Mouse (Mus musculus) midbrain, postnatal 0 days (tissue): Measurements from ENCODE around the gene Osbpl10. TPM values are rescaled to one million over a fixed set of nuclear protein-coding genes. Genes with fewer than 3 reads are reported as not detected.

Experiments used
- ATAC-seq: fragments of 200-750 bp; cut with Nextera tagmentation; 2 replicates; pipeline ENCODE4 v1.8.0; 2017; ENCODE audit warnings: moderate number of reproducible peaks, mild to moderate bottlenecking, moderate TSS enrichment, moderate library complexity; ENCODE audit not compliant: low FRiP score
- DNase-seq: peaks from one replicate; pipeline ENCODE4 v3.0.0-alpha.2; 2015; ENCODE audit warnings: low spot score
- H3K27ac ChIP-seq: fragments of 300-500 bp; sonication (generic); 2 replicates; pipeline ENCODE4 v1.5.1; 2014; ENCODE audit warnings: low read depth, mild to moderate bottlenecking, low read length, mixed read lengths
- H3K27me3 ChIP-seq: fragments of 300-500 bp; sonication (generic); 2 replicates; pipeline ENCODE4 v1.6.1; 2014; ENCODE audit warnings: low read length, control low read depth, mixed read lengths; ENCODE audit not compliant: insufficient read depth
- H3K36me3 ChIP-seq: fragments of 300-500 bp; sonication (generic); 2 replicates; pipeline ENCODE4 v1.6.1; 2014; ENCODE audit warnings: low read length, control low read depth, mixed read lengths; ENCODE audit not compliant: insufficient read depth
- H3K4me1 ChIP-seq: fragments of 300-500 bp; sonication (generic); 2 replicates; pipeline ENCODE4 v1.6.1; 2014; ENCODE audit warnings: mild to moderate bottlenecking, control low read depth, antibody characterized with exemption, low read length, mixed read lengths; ENCODE audit not compliant: insufficient read depth
- H3K4me2 ChIP-seq: fragments of 300-500 bp; sonication (generic); 2 replicates; pipeline ENCODE4 v1.6.1; 2014; ENCODE audit warnings: low read depth, mild to moderate bottlenecking, low read length, mixed read lengths; ENCODE audit not compliant: poor library complexity, severe bottlenecking
- H3K4me3 ChIP-seq: fragments of 300-500 bp; sonication (generic); 2 replicates; pipeline ENCODE4 v1.5.1; 2014; ENCODE audit warnings: low read depth, mild to moderate bottlenecking, low read length, moderate library complexity
- H3K9ac ChIP-seq: fragments of 300-500 bp; sonication (generic); replicated peaks from 2 replicates; pipeline ENCODE4 v1.6.1; 2014; ENCODE audit warnings: mild to moderate bottlenecking, low read length, moderate library complexity, mixed read lengths; ENCODE audit not compliant: poor library complexity, severe bottlenecking
- H3K9me3 ChIP-seq: fragments of 300-500 bp; sonication (generic); 2 replicates; pipeline ENCODE4 v1.6.1; 2016; ENCODE audit warnings: low read length, control low read depth
- CTCF ChIP-seq: IDR thresholded peaks from 2 replicates; pipeline ENCODE4 v1.5.1; 2016; ENCODE audit warnings: antibody characterized with exemption, mild to moderate bottlenecking
- WGBS: fragments of 180-500 bp; shearing (Covaris S2); extraction: QIAGEN DNeasy Blood & Tissue Kit; methylation state at CpG from one replicate; pipeline ENCODE4 v1.1.7; 2014; 5-methylcytosine and 5-hydroxymethylcytosine counted together
- polyA plus RNA-seq: library from polyadenylated mRNA; unstranded; fragments of >200 nt; fragmentation: Nextera tagmentation; extraction: Ambion mirVana; gene quantifications from 2 replicates; pipeline ENCODE4 v1.2.1, GENCODE M21; 2015
- total RNA-seq: library from RNA; depleted of rRNA; stranded (reverse); fragments of >200 nt; gene quantifications from 2 replicates; pipeline ENCODE4 v1.2.3, GENCODE M21; 2014

Osbpl10 gene
- total and polyA plus RNA-seq, 2 experiments from 2014 or later, result 3.2 to 23.5 TPM

DNA sequence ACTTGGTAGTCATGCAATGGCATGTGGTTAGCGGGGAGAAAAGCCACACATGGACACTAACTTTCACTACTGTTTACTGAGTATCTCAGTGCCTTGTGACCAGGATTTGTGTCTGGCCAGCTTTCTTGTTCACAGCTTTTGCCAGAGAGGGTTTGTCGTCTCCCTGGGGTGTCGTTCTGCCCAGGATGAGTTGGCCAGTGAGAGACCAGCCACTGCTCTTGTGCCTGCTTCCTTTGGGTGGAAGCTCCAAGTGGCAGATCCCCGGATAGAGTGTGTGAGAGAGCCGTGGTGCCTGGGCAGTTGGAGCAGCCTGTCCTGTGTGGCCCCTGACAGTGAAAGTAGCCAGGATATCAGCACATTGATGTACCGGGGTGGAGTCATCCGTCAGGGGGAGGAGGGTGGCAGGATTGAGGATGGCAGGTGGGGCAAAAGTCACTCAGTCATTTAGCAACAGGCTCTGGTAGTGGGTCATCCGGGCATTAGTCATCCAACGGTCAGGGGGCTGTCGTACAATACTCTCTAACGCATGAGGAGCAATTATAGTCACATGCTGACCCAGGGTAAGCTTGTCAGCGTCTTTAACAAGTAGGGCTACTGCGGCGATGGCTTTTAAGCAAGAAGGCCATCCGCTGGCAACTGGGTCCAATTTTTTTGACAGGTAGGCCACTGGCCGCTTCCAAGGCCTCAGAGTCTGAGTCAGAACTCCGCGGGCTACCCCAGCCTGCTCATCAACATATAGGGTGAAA, 170.8 kb downstream of the Osbpl10 start:
- ATAC-seq, result no peak
- WGBS, result 91% methylated on average over 18 of the region's 18 CpGs
- H3K4me3 ChIP-seq, result no peak overlapping the region
- no peak overlapping the region for H3K9ac ChIP-seq
- TF ChIP-seq CTCF, result no peak
- H3K4me1 ChIP-seq, result no peaks in the 10 kb centered on the region
- no peaks in the 10 kb centered on the region for H3K9me3 ChIP-seq
- H3K4me2 ChIP-seq, result no peak overlapping the region
- no peak for DNase-seq
- H3K27me3 ChIP-seq, result no peaks in the 10 kb centered on the region
- no peaks in the 10 kb centered on the region for H3K36me3 ChIP-seq
- H3K27ac ChIP-seq, result no peak overlapping the region

DNA sequence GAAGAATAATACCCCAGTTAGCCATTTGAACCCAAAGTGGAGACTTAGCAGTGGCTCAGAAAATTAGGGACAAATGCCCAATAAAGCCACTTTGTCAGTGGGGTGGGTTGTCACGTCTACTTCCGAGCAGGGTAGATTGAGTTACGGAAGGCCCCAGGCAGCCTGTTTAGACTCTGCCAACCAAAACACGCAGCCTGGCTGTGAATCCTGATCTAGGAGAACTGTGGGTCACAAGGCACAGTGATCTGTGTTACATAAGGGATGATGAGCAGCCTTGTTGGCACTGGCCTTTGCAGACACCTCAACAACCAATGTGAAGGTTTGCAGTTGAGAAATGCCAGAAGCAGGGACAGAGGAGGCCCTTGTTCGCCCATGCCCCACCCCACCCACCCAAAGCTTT, 183.2 kb downstream of the Osbpl10 start:
- DNase-seq (no peak), ATAC-seq (no peak)
- H3K27me3 ChIP-seq, result no peaks in the 10 kb centered on the region
- no peak overlapping the region for H3K9ac ChIP-seq
- H3K4me3 ChIP-seq, result no peak overlapping the region
- no peaks in the 10 kb centered on the region for H3K36me3 ChIP-seq
- 75% methylated on average over 5 of the region's 5 CpGs for WGBS
- no peak for TF ChIP-seq CTCF
- no peaks in the 10 kb centered on the region for H3K9me3 ChIP-seq
- no peak overlapping the region for H3K27ac ChIP-seq
- H3K4me2 ChIP-seq, result no peak overlapping the region
- no peaks in the 10 kb centered on the region for H3K4me1 ChIP-seq

DNA sequence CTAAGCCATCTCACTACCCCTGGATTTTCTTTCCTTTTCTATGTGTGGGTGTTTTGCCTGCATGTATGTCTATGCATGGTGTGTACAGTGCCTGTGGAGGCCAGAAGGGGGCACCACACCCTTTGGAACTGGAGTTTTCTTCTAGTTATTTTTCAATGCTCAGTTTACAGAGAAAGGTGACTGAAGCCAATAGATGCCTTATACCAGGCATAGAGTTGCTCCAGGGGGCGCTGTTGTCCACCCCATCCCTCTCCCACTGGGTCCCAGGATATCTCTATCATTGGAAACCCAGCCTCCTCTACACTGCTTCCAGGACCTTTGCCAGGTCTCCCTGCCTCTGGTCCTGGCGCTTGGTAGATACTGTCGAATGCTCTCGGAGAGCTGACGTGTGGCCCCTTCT, 184.7 kb downstream of the Osbpl10 start:
- DNase-seq, result peak; percentile 72
- ATAC-seq, result no peak
- WGBS, result 54% methylated on average over 5 of the region's 5 CpGs
- H3K27me3 ChIP-seq, result no peaks in the 10 kb centered on the region
- no peak overlapping the region for H3K4me3 ChIP-seq
- H3K4me2 ChIP-seq, result no peak overlapping the region
- no peak overlapping the region for H3K9ac ChIP-seq
- H3K4me1 ChIP-seq, result no peaks in the 10 kb centered on the region
- no peak overlapping the region for H3K27ac ChIP-seq
- H3K36me3 ChIP-seq, result no peaks in the 10 kb centered on the region
- no peaks in the 10 kb centered on the region for H3K9me3 ChIP-seq
- TF ChIP-seq CTCF, result peak; percentile 73

DNA sequence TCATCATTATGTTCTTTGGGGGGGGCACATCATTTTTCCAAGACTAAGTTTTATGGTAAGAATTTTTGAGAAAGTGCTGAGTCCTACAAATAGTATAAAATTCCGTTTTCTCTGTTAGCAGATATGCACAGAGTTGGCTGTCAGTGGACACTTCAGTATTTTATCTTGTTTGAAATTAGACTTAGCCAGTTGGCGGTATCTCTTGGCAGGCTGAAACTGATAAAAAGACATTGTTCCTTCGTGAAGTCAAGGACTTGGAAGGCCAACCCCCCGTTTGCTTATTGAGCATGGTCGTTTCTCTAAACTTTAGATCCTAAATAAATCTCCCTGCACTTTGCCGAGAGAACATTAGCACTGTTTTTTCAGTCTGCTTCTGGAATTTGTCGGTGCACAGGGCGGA, 185.3 kb downstream of the Osbpl10 start:
- TF ChIP-seq CTCF, result no peak
- H3K4me2 ChIP-seq, result no peak overlapping the region
- ATAC-seq (no peak), DNase-seq (no peak)
- H3K27ac ChIP-seq, result no peak overlapping the region
- H3K9ac ChIP-seq, result no peak overlapping the region
- no peaks in the 10 kb centered on the region for H3K36me3 ChIP-seq
- WGBS, result 71% methylated on average over 8 of the region's 8 CpGs
- no peaks in the 10 kb centered on the region for H3K27me3 ChIP-seq
- H3K9me3 ChIP-seq, result no peaks in the 10 kb centered on the region
- H3K4me1 ChIP-seq, result no peaks in the 10 kb centered on the region
- no peak overlapping the region for H3K4me3 ChIP-seq

DNA sequence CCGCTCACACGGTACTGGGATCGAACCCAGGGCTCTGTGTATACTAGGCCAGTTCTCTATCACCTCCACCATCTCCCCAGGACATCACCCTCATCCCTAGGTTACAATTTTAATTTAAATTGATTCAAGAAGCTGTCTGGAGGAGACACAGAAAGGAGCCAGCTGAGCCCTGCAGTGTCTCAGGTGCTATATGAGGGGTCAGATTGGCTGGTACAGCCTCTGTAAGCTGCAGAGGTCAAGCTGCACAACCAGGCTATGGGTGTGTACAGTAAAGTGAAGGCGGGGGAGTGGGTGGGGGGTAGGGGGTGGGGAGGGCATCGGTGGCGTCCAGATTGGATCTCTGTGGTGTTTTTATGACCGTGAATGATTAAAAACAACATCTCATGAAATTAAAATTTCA, 186.0 kb downstream of the Osbpl10 start:
- H3K4me3 ChIP-seq, result no peak overlapping the region
- DNase-seq, result no peak
- no peaks in the 10 kb centered on the region for H3K9me3 ChIP-seq
- H3K4me1 ChIP-seq, result no peaks in the 10 kb centered on the region
- H3K27ac ChIP-seq, result no peak overlapping the region
- H3K27me3 ChIP-seq, result no peaks in the 10 kb centered on the region
- ATAC-seq, result no peak
- H3K9ac ChIP-seq, result no peak overlapping the region
- TF ChIP-seq CTCF, result no peak
- H3K4me2 ChIP-seq, result no peak overlapping the region
- H3K36me3 ChIP-seq, result no peaks in the 10 kb centered on the region
- WGBS, result 85% methylated on average over 7 of the region's 7 CpGs

DNA sequence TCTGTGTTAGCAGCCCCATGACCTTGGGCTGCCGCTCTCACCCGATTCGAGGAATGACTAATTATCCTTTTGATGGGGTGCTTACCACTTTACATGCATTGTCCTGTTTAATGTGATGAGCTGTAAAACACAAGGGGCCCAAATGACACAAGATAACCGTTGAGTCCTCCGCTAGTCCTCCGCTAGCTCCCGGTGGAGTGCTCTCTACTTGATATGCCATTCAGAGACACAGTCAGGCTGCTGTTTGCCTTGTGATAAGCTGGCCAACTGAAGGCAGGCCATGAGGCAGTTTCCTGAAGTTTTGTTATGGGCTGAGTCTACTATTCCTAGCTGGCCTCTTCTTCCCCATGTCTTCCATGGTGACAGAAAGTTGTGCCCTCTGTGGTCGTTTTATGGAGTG, 187.6 kb downstream of the Osbpl10 start:
- 81% methylated on average over 8 of the region's 8 CpGs for WGBS
- Histone ChIP-seq H3K4me2 (no peak overlapping the region), H3K27ac (no peak overlapping the region), H3K4me1 (no peaks in the 10 kb centered on the region), H3K36me3 (no peaks in the 10 kb centered on the region), H3K9ac (no peak overlapping the region), H3K27me3 (no peaks in the 10 kb centered on the region), H3K4me3 (no peak overlapping the region), H3K9me3 (no peaks in the 10 kb centered on the region)
- TF ChIP-seq CTCF, result no peak
- no peak for ATAC-seq
- no peak for DNase-seq
